ENCODE assay signal across 26 mouse cellular contexts in the genomic region with DNA sequence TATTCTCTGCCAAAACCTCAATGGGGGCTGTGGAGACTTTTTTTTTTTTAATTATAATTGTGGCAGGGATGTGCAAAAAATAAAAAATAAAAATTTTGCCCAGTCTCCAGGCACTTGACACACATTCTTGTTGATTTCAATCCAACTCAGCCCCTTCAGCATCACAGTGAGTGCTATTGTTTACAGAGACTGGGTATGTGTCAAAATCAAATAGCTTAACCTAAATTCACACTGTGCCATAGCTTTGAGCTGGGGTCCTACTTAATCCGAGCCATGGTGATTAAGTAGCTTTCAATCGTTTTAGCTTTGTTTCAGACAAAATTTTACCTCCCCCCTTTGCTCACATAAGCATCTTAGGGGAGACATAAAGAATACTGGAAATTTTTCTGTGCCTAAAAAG.
DNase-seq lines count a peak whose midpoint lies in the region; ATAC-seq and TF ChIP-seq lines count a peak whose summit lies in the region.
"Had no signal": no experiment of that assay in that cellular context is flagged by ENCODE, and none has a peak within 500 bp of the region (broad histone marks: within the 10 kb centered on the region; RNA-seq: fewer than 3 reads in every experiment).

No protein-coding gene starts in this region.

- dilution Hi-C loops in CH12.LX (cut with MboI; ENCODE audit: extremely low pct_ligation_motif_present, extremely low pct_unique_long_range_greater_than_20kb, low sequenced_read_pairs), result no loop called here

- H3K4me1 ChIP-seq in hindbrain, embryonic 16.5 days (ENCODE audit: control insufficient read depth, insufficient read depth, low read depth, low read length), result peaks cover 4% of the 10 kb centered on the region; the same call in 1 of the 2 replicates
- H3K4me1 ChIP-seq in hindbrain, embryonic 10.5 days (replicated peaks), result peaks cover 24% of the 10 kb centered on the region
- peaks cover 22 to 95% of the 10 kb centered on the region in 2 experiments for H3K4me1 ChIP-seq in CH12.LX (ENCODE audit: control insufficient read depth in 1 of 2, insufficient read depth in 2 of 2)
- H3K4me1 ChIP-seq in midbrain, embryonic 13.5 days (replicated peaks), result peaks cover 14% of the 10 kb centered on the region

- 0 out of 2 replicates have a peak, but pooled peaks have one; percentile 38 for ATAC-seq in hindbrain, embryonic 16.5 days
- ATAC-seq in midbrain, embryonic 13.5 days, result 0 out of 2 replicates have a peak, but pooled peaks have one; percentile 55
- ATAC-seq: hindbrain, postnatal 0 days; intestine, embryonic 15.5 days; liver, embryonic 12.5 days; liver, postnatal 0 days had no signal

- H3K79me2 ChIP-seq in CH12.LX (replicated peaks; ENCODE audit: control insufficient read depth, extremely low read depth, insufficient read depth, poor library complexity, severe bottlenecking), result peaks cover 31% of the 10 kb centered on the region

- no peaks in the 10 kb centered on the region for H3K36me3 ChIP-seq in hindbrain, embryonic 16.5 days (ENCODE audit: control insufficient read depth, insufficient read depth, low read length)
- H3K36me3 ChIP-seq in hindbrain, embryonic 10.5 days, result no peaks in the 10 kb centered on the region
- peaks cover 0 to 12% of the 10 kb centered on the region in 2 experiments for H3K36me3 ChIP-seq in CH12.LX (replicated peaks in 1 of 2; ENCODE audit: control insufficient read depth in 1 of 2, insufficient read depth in 1 of 2, low read length in 1 of 2)
- H3K36me3 ChIP-seq in midbrain, embryonic 13.5 days, result no peaks in the 10 kb centered on the region
- H3K36me3 ChIP-seq: embryonic facial prominence, embryonic 12.5 days; heart, embryonic 12.5 days; intestine, embryonic 15.5 days; liver, embryonic 12.5 days had no signal

- no peaks in the 10 kb centered on the region for H3K27me3 ChIP-seq in hindbrain, embryonic 16.5 days (replicated peaks; ENCODE audit: control insufficient read depth, insufficient read depth, low read length)
- H3K27me3 ChIP-seq in hindbrain, embryonic 10.5 days (ENCODE audit: insufficient read depth, poor library complexity, severe bottlenecking), result no peaks in the 10 kb centered on the region
- H3K27me3 ChIP-seq in CH12.LX (replicated peaks), result no peaks in the 10 kb centered on the region
- peaks cover 9% of the 10 kb centered on the region; the same call in 1 of the 2 replicates for H3K27me3 ChIP-seq in midbrain, embryonic 13.5 days
- H3K27me3 ChIP-seq: embryonic facial prominence, embryonic 12.5 days; heart, embryonic 12.5 days; intestine, embryonic 15.5 days; liver, embryonic 12.5 days had no signal

- no peak for DNase-seq in hindbrain, embryonic 10.5 days (ENCODE audit: low spot score)
- DNase-seq in CH12.LX (ENCODE audit: extremely low read depth), result no peak
- peak; percentile 40 for DNase-seq in Muller cell, postnatal 12 days (ENCODE audit: inconsistent ontology term)
- no peak for DNase-seq in lung, postnatal 25 days (ENCODE audit: low spot score)
- DNase-seq: adrenal gland, adult 8-10 months; B cell, adult 2 months; cerebellum, adult 11-12 months; cerebellum, adult 9-11 months; embryo, embryonic 11 days; heart, adult 2 months; heart, postnatal 4 days; kidney, adult 8-10 months; kidney, postnatal 10 days; layer of hippocampus, postnatal 36 days; left cerebral cortex, postnatal 4 days; liver, postnatal 0 days; right cerebral cortex, postnatal 4 days; thymus, adult 2 months had no signal

- 18% methylated on average over 2 of the region's 2 CpGs for WGBS in hindbrain, embryonic 16.5 days
- 36% methylated on average over 2 of the region's 2 CpGs for WGBS in hindbrain, embryonic 10.5 days
- 6% methylated on average over 2 of the region's 2 CpGs for WGBS in midbrain, embryonic 13.5 days

- H3K9me3 ChIP-seq in hindbrain, embryonic 16.5 days (ENCODE audit: control insufficient read depth, low read length), result no peaks in the 10 kb centered on the region
- H3K9me3 ChIP-seq in hindbrain, embryonic 10.5 days, result no peaks in the 10 kb centered on the region
- no peaks in the 10 kb centered on the region for H3K9me3 ChIP-seq in CH12.LX (replicated peaks; ENCODE audit: low read length)
- no peaks in the 10 kb centered on the region for H3K9me3 ChIP-seq in midbrain, embryonic 13.5 days
- H3K9me3 ChIP-seq: embryonic facial prominence, embryonic 12.5 days; heart, embryonic 12.5 days; intestine, embryonic 15.5 days; liver, embryonic 12.5 days had no signal

- H3K27ac ChIP-seq in hindbrain, embryonic 16.5 days (ENCODE audit: low read depth, low read length), result no peak overlapping the region
- H3K27ac ChIP-seq in hindbrain, embryonic 10.5 days, result no peak overlapping the region
- H3K27ac ChIP-seq in CH12.LX (ENCODE audit: insufficient read depth, low read depth), result no peak overlapping the region
- no peak overlapping the region for H3K27ac ChIP-seq in midbrain, embryonic 13.5 days
- H3K27ac ChIP-seq: embryonic facial prominence, embryonic 12.5 days; heart, adult 2 months; hindbrain, postnatal 0 days; intestine, embryonic 15.5 days; liver, embryonic 12.5 days; macrophage had no signal

- no peak overlapping the region for H3K4me3 ChIP-seq in hindbrain, embryonic 16.5 days (ENCODE audit: low read length)
- H3K4me3 ChIP-seq in hindbrain, embryonic 10.5 days, result no peak overlapping the region
- peak overlapping the region in 2 of 3 experiments; percentile 52 to 55 for H3K4me3 ChIP-seq in CH12.LX (replicated peaks in 1 of 3; ENCODE audit: low read depth in 2 of 3, low read length in 2 of 3, poor library complexity in 1 of 3)
- no peak overlapping the region for H3K4me3 ChIP-seq in midbrain, embryonic 13.5 days (replicated peaks)
- H3K4me3 ChIP-seq: embryonic facial prominence, embryonic 12.5 days; heart, adult 2 months; heart, embryonic 12.5 days; intestine, embryonic 15.5 days; liver, embryonic 12.5 days had no signal

- TF ChIP-seq POLR2A in CH12.LX (IDR thresholded peaks at IDR 0.05; ENCODE audit: low read depth, low read length), result no peak

- TF ChIP-seq EP300 in CH12.LX (IDR thresholded peaks at IDR 0.05; ENCODE audit: low read length), result no peak

- no peak overlapping the region for H3K4me2 ChIP-seq in hindbrain, embryonic 16.5 days (ENCODE audit: low read length)
- peak overlapping the region; percentile 62 for H3K4me2 ChIP-seq in CH12.LX (ENCODE audit: insufficient read depth, low read depth, poor library complexity, severe bottlenecking)
- no peak overlapping the region for H3K4me2 ChIP-seq in midbrain, embryonic 13.5 days (replicated peaks)
- H3K4me2 ChIP-seq: embryonic facial prominence, embryonic 12.5 days; heart, embryonic 12.5 days; intestine, embryonic 15.5 days; liver, embryonic 12.5 days had no signal

- H3K9ac ChIP-seq in hindbrain, embryonic 16.5 days (ENCODE audit: low read depth, low read length), result no peak overlapping the region
- H3K9ac ChIP-seq in CH12.LX (ENCODE audit: insufficient read depth, low read depth), result peak overlapping the region; percentile 61
- no peak overlapping the region for H3K9ac ChIP-seq in midbrain, embryonic 13.5 days (replicated peaks)
- H3K9ac ChIP-seq: embryonic facial prominence, embryonic 12.5 days; heart, embryonic 12.5 days; intestine, embryonic 15.5 days; liver, embryonic 12.5 days; liver, postnatal 0 days had no signal

- TF ChIP-seq RAD21 in CH12.LX (IDR thresholded peaks at IDR 0.05; ENCODE audit: low read depth, low read length), result no peak

- in situ Hi-C loops in CH12.LX (cut with MboI; ENCODE audit: low pct_ligation_motif_present, low pct_unique_long_range_greater_than_20kb, low sequenced_read_pairs), result no loop called here

- TF ChIP-seq CTCF in CH12.LX (conservative IDR thresholded peaks at IDR 0.05 in 1 of 2, IDR thresholded peaks at IDR 0.05 in 1 of 2; ENCODE audit: low read depth in 2 of 2, low read length in 2 of 2), result no peak

TF ChIP-seq in CH12.LX, 34 proteins besides CTCF, POLR2A, EP300 and RAD21:
- TF ChIP-seq CHD2 (IDR thresholded peaks at IDR 0.05; ENCODE audit: low read length) (no peak), NELFE (IDR thresholded peaks at IDR 0.05; ENCODE audit: low read depth, low read length) (no peak), IRF4 (IDR thresholded peaks at IDR 0.05; ENCODE audit: low read depth, low read length) (no peak), JUND (conservative IDR thresholded peaks at IDR 0.05; ENCODE audit: low read depth, low read length) (no peak), ZNF384 (IDR thresholded peaks at IDR 0.05; ENCODE audit: low read depth, low read length) (no peak), E2F4 (IDR thresholded peaks at IDR 0.05; ENCODE audit: insufficient replicate concordance, low read depth, low read length) (no peak), HCFC1 (IDR thresholded peaks at IDR 0.05; ENCODE audit: low read depth, low read length) (no peak), MYC (IDR thresholded peaks at IDR 0.05; ENCODE audit: low read depth, low read length) (no peak), BHLHE40 (IDR thresholded peaks at IDR 0.05; ENCODE audit: low read depth, low read length) (no peak), MEF2A (IDR thresholded peaks at IDR 0.05; ENCODE audit: borderline replicate concordance, low read depth, low read length) (no peak), NRF1 (IDR thresholded peaks at IDR 0.05; ENCODE audit: low read depth, low read length) (no peak), KAT2A (IDR thresholded peaks at IDR 0.05; ENCODE audit: insufficient replicate concordance, low read length) (no peak), MAFK (IDR thresholded peaks at IDR 0.05; ENCODE audit: insufficient replicate concordance, low read length) (no peak), POLR2AphosphoS2 (IDR thresholded peaks at IDR 0.05; ENCODE audit: low read depth, low read length) (no peak), ZKSCAN1 (IDR thresholded peaks at IDR 0.05; ENCODE audit: borderline replicate concordance, low read depth, low read length) (no peak), MXI1 (IDR thresholded peaks at IDR 0.05; ENCODE audit: low read depth, low read length) (no peak)

Comparison
In these comparisons a context has a peak if more than half of its experiments do, and no peak if none do; other contexts are left out.
1. H3K4me3 ChIP-seq: peak in CH12.LX (2 of 3); none in hindbrain, embryonic 16.5 days (single experiment), hindbrain, embryonic 10.5 days (single experiment) and midbrain, embryonic 13.5 days (single experiment).